Mouse (Mus musculus): ENCODE results near the gene Tm4sf1. TPM values are rescaled to one million over a fixed set of nuclear protein-coding genes. Genes with fewer than 3 reads are reported as not detected.

Gene Tm4sf1
- polyA plus RNA-seq, 1 experiment from 2014 or later: 338 TPM

GRCm38 (mm10) chr3:57307076-57307475 is 5.3 kb upstream of the Tm4sf1 start:
- no peak overlapping the region for H3K9ac ChIP-seq (ENCODE audit: low read length)
- H3K4me1 ChIP-seq (ENCODE audit: control insufficient read depth in 2 of 2, insufficient read depth in 2 of 2, low read length in 2 of 2): peaks cover 0 to 6% of the 10 kb centered on the region in 2 experiments; a peak in 1 of 4 replicates
- no peak overlapping the region for H3K4me2 ChIP-seq (ENCODE audit: low read length)
- WGBS: 69% methylated on average over 3 of the region's 3 CpGs
- ATAC-seq (ENCODE audit: insufficient number of reproducible peaks, insufficient read depth, low FRiP score, low read depth): no peak
- H3K36me3 ChIP-seq (ENCODE audit: control insufficient read depth, insufficient read depth, low read length): no peaks in the 10 kb centered on the region
- no peaks in the 10 kb centered on the region for H3K9me3 ChIP-seq (ENCODE audit: control insufficient read depth, low read length)
- no peak overlapping the region for H3K4me3 ChIP-seq (ENCODE audit: control insufficient read depth in 1 of 2, insufficient read depth in 1 of 2, low read depth in 1 of 2, low read length in 2 of 2)
- no peak overlapping the region for H3K27ac ChIP-seq (replicated peaks in 1 of 2; ENCODE audit: control insufficient read depth in 1 of 2, insufficient read depth in 1 of 2, low read depth in 2 of 2, low read length in 2 of 2)
- H3K27me3 ChIP-seq (ENCODE audit: control insufficient read depth, insufficient read depth, low read length): no peaks in the 10 kb centered on the region

- Histone ChIP-seq H3K4me3 (ENCODE audit: control insufficient read depth in 1 of 2, insufficient read depth in 1 of 2, low read depth in 1 of 2, low read length in 2 of 2) (no peak overlapping the region), H3K9ac (ENCODE audit: low read length) (no peak overlapping the region), H3K27me3 (ENCODE audit: control insufficient read depth, insufficient read depth, low read length) (no peaks in the 10 kb centered on the region), H3K36me3 (ENCODE audit: control insufficient read depth, insufficient read depth, low read length) (no peaks in the 10 kb centered on the region), H3K4me1 (ENCODE audit: control insufficient read depth in 2 of 2, insufficient read depth in 2 of 2, low read length in 2 of 2) (peaks cover 0 to 6% of the 10 kb centered on the region in 2 experiments; a peak in 1 of 4 replicates), H3K4me2 (ENCODE audit: low read length) (no peak overlapping the region), H3K27ac (replicated peaks in 1 of 2; ENCODE audit: control insufficient read depth in 1 of 2, insufficient read depth in 1 of 2, low read depth in 2 of 2, low read length in 2 of 2) (no peak overlapping the region), H3K9me3 (ENCODE audit: control insufficient read depth, low read length) (no peaks in the 10 kb centered on the region)
- ATAC-seq (ENCODE audit: insufficient number of reproducible peaks, insufficient read depth, low FRiP score, low read depth): no peak
- WGBS: 57% methylated on average over 4 of the region's 4 CpGs
Measured at GRCm38 (mm10) chr3:57305564-57305963, 3.8 kb upstream of the Tm4sf1 start.

- WGBS: 59% methylated on average over 5 of the region's 5 CpGs
Measured at GRCm38 (mm10) chr3:57304484-57304883, 2.7 kb upstream of the Tm4sf1 start.

GRCm38 (mm10) chr3:57304050-57304449 is 2.3 kb upstream of the Tm4sf1 start:
- no peak overlapping the region for H3K4me3 ChIP-seq (ENCODE audit: control insufficient read depth in 1 of 2, insufficient read depth in 1 of 2, low read depth in 1 of 2, low read length in 2 of 2)
- ATAC-seq (ENCODE audit: insufficient number of reproducible peaks, insufficient read depth, low FRiP score, low read depth): no peak
- H3K9me3 ChIP-seq (ENCODE audit: control insufficient read depth, low read length): no peaks in the 10 kb centered on the region
- H3K27me3 ChIP-seq (ENCODE audit: control insufficient read depth, insufficient read depth, low read length): no peaks in the 10 kb centered on the region
- no peak overlapping the region for H3K27ac ChIP-seq (replicated peaks in 1 of 2; ENCODE audit: control insufficient read depth in 1 of 2, insufficient read depth in 1 of 2, low read depth in 2 of 2, low read length in 2 of 2)
- H3K36me3 ChIP-seq (ENCODE audit: control insufficient read depth, insufficient read depth, low read length): no peaks in the 10 kb centered on the region
- H3K4me1 ChIP-seq (ENCODE audit: control insufficient read depth in 2 of 2, insufficient read depth in 2 of 2, low read length in 2 of 2): peaks cover 0 to 6% of the 10 kb centered on the region in 2 experiments; a peak in 1 of 4 replicates
- no peak overlapping the region for H3K4me2 ChIP-seq (ENCODE audit: low read length)
- no peak overlapping the region for H3K9ac ChIP-seq (ENCODE audit: low read length)
- WGBS: 51% methylated on average over 4 of the region's 4 CpGs

More at GRCm38 (mm10) chr3:57304484-57304883, 2.7 kb upstream of the Tm4sf1 start:
- no peak overlapping the region for H3K4me3 ChIP-seq (ENCODE audit: control insufficient read depth in 1 of 2, insufficient read depth in 1 of 2, low read depth in 1 of 2, low read length in 2 of 2)
- peak overlapping the region in 1 of 2 experiments; percentile 33; a peak in 1 of 4 replicates for H3K27ac ChIP-seq (replicated peaks in 1 of 2; ENCODE audit: control insufficient read depth in 1 of 2, insufficient read depth in 1 of 2, low read depth in 2 of 2, low read length in 2 of 2)
- H3K27me3 ChIP-seq (ENCODE audit: control insufficient read depth, insufficient read depth, low read length): no peaks in the 10 kb centered on the region
- no peaks in the 10 kb centered on the region for H3K9me3 ChIP-seq (ENCODE audit: control insufficient read depth, low read length)
- no peak overlapping the region for H3K9ac ChIP-seq (ENCODE audit: low read length)
- H3K4me2 ChIP-seq (ENCODE audit: low read length): no peak overlapping the region
- no peak for ATAC-seq (ENCODE audit: insufficient number of reproducible peaks, insufficient read depth, low FRiP score, low read depth)
- H3K4me1 ChIP-seq (ENCODE audit: control insufficient read depth in 2 of 2, insufficient read depth in 2 of 2, low read length in 2 of 2): peaks cover 0 to 6% of the 10 kb centered on the region in 2 experiments; a peak in 1 of 4 replicates
- no peaks in the 10 kb centered on the region for H3K36me3 ChIP-seq (ENCODE audit: control insufficient read depth, insufficient read depth, low read length)

- ATAC-seq (ENCODE audit: insufficient number of reproducible peaks, insufficient read depth, low FRiP score, low read depth): no peak
- 73% methylated on average over 3 of the region's 3 CpGs for WGBS
- Histone ChIP-seq H3K4me2 (ENCODE audit: low read length) (no peak overlapping the region), H3K9ac (ENCODE audit: low read length) (no peak overlapping the region), H3K4me3 (ENCODE audit: control insufficient read depth in 1 of 2, insufficient read depth in 1 of 2, low read depth in 1 of 2, low read length in 2 of 2) (no peak overlapping the region), H3K4me1 (ENCODE audit: control insufficient read depth in 2 of 2, insufficient read depth in 2 of 2, low read length in 2 of 2) (peaks cover 0 to 6% of the 10 kb centered on the region in 2 experiments; a peak in 1 of 4 replicates), H3K27ac (replicated peaks in 1 of 2; ENCODE audit: control insufficient read depth in 1 of 2, insufficient read depth in 1 of 2, low read depth in 2 of 2, low read length in 2 of 2) (no peak overlapping the region), H3K9me3 (ENCODE audit: control insufficient read depth, low read length) (no peaks in the 10 kb centered on the region), H3K27me3 (ENCODE audit: control insufficient read depth, insufficient read depth, low read length) (no peaks in the 10 kb centered on the region), H3K36me3 (ENCODE audit: control insufficient read depth, insufficient read depth, low read length) (no peaks in the 10 kb centered on the region)
Measured at GRCm38 (mm10) chr3:57303486-57303885, 1.7 kb upstream of the Tm4sf1 start.

- WGBS: 53% methylated on average over 2 of the region's 2 CpGs
- no peaks in the 10 kb centered on the region for H3K9me3 ChIP-seq (ENCODE audit: control insufficient read depth, low read length)
- ATAC-seq (ENCODE audit: insufficient number of reproducible peaks, insufficient read depth, low FRiP score, low read depth): no peak
Measured at GRCm38 (mm10) chr3:57302886-57303285, 1.1 kb upstream of the Tm4sf1 start.

GRCm38 (mm10) chr3:57301366-57301765 is 422 bp downstream of the Tm4sf1 start:
- Histone ChIP-seq H3K4me3 (ENCODE audit: control insufficient read depth in 1 of 2, insufficient read depth in 1 of 2, low read depth in 1 of 2, low read length in 2 of 2) (no peak overlapping the region), H3K9ac (ENCODE audit: low read length) (no peak overlapping the region), H3K36me3 (ENCODE audit: control insufficient read depth, insufficient read depth, low read length) (no peaks in the 10 kb centered on the region), H3K27me3 (ENCODE audit: control insufficient read depth, insufficient read depth, low read length) (no peaks in the 10 kb centered on the region), H3K9me3 (ENCODE audit: control insufficient read depth, low read length) (no peaks in the 10 kb centered on the region), H3K4me2 (ENCODE audit: low read length) (no peak overlapping the region), H3K27ac (replicated peaks in 1 of 2; ENCODE audit: control insufficient read depth in 1 of 2, insufficient read depth in 1 of 2, low read depth in 2 of 2, low read length in 2 of 2) (no peak overlapping the region), H3K4me1 (ENCODE audit: control insufficient read depth in 2 of 2, insufficient read depth in 2 of 2, low read length in 2 of 2) (peaks cover 0 to 6% of the 10 kb centered on the region in 2 experiments; a peak in 1 of 4 replicates)
- no peak for ATAC-seq (ENCODE audit: insufficient number of reproducible peaks, insufficient read depth, low FRiP score, low read depth)
- WGBS: 73% methylated on average over 4 of the region's 4 CpGs

More at GRCm38 (mm10) chr3:57302886-57303285, 1.1 kb upstream of the Tm4sf1 start:
- Histone ChIP-seq H3K9ac (ENCODE audit: low read length) (no peak overlapping the region), H3K27me3 (ENCODE audit: control insufficient read depth, insufficient read depth, low read length) (no peaks in the 10 kb centered on the region), H3K4me3 (ENCODE audit: control insufficient read depth in 1 of 2, insufficient read depth in 1 of 2, low read depth in 1 of 2, low read length in 2 of 2) (no peak overlapping the region), H3K4me2 (ENCODE audit: low read length) (no peak overlapping the region), H3K36me3 (ENCODE audit: control insufficient read depth, insufficient read depth, low read length) (no peaks in the 10 kb centered on the region), H3K27ac (replicated peaks in 1 of 2; ENCODE audit: control insufficient read depth in 1 of 2, insufficient read depth in 1 of 2, low read depth in 2 of 2, low read length in 2 of 2) (no peak overlapping the region), H3K4me1 (ENCODE audit: control insufficient read depth in 2 of 2, insufficient read depth in 2 of 2, low read length in 2 of 2) (peaks cover 0 to 6% of the 10 kb centered on the region in 2 experiments; a peak in 1 of 4 replicates)

- Histone ChIP-seq H3K4me2 (ENCODE audit: low read length) (no peak overlapping the region), H3K36me3 (ENCODE audit: control insufficient read depth, insufficient read depth, low read length) (no peaks in the 10 kb centered on the region), H3K9ac (ENCODE audit: low read length) (no peak overlapping the region), H3K4me1 (ENCODE audit: control insufficient read depth in 2 of 2, insufficient read depth in 2 of 2, low read length in 2 of 2) (peaks cover 0 to 5% of the 10 kb centered on the region in 2 experiments; a peak in 2 of 4 replicates), H3K27me3 (ENCODE audit: control insufficient read depth, insufficient read depth, low read length) (no peaks in the 10 kb centered on the region), H3K27ac (replicated peaks in 1 of 2; ENCODE audit: control insufficient read depth in 1 of 2, insufficient read depth in 1 of 2, low read depth in 2 of 2, low read length in 2 of 2) (no peak overlapping the region), H3K4me3 (ENCODE audit: control insufficient read depth in 1 of 2, insufficient read depth in 1 of 2, low read depth in 1 of 2, low read length in 2 of 2) (no peak overlapping the region), H3K9me3 (ENCODE audit: control insufficient read depth, low read length) (no peaks in the 10 kb centered on the region)
- 64% methylated on average over 2 of the region's 2 CpGs for WGBS
- ATAC-seq (ENCODE audit: insufficient number of reproducible peaks, insufficient read depth, low FRiP score, low read depth): no peak
Measured at GRCm38 (mm10) chr3:57297991-57298390, 3.8 kb downstream of the Tm4sf1 start.

Data from heart, embryonic 14.5 days (tissue).